Mouse (Mus musculus): ENCODE results near the gene Apol10a. TPM values are rescaled to one million over a fixed set of nuclear protein-coding genes. Genes with fewer than 3 reads are reported as not detected.
"Not testable (repeated sequence)": the region's sequence is repeated elsewhere in the genome, so short reads cannot be mapped to it uniquely, and the experiment has no call there.

Gene Apol10a
- total RNA-seq (2021): not detected
- long read RNA-seq, experiment 1: 0 reads
- long read RNA-seq, experiment 2: 0 reads

- DNase-seq; intact Hi-C loops (cut with DNase I): not testable (repeated sequence)
Measured at GRCm38 (mm10) chr15:77476693-77477092, at the start of gene Apol10a. Apol10a (plus strand) TSS chr15:77477047.

- not testable (repeated sequence) for DNase-seq
Measured at GRCm38 (mm10) chr15:77428690-77429448, 48.0 kb upstream of the Apol10a start.

GRCm38 (mm10) chr15:77444746-77445145, 32.1 kb upstream of the Apol10a start:
- intact Hi-C loops (cut with DNase I); DNase-seq: not testable (repeated sequence)

More at GRCm38 (mm10) chr15:77428690-77429448, 48.0 kb upstream of the Apol10a start:
- intact Hi-C loops (cut with DNase I): not testable (repeated sequence)

- DNase-seq; intact Hi-C loops (cut with DNase I): not testable (repeated sequence)
Measured at GRCm38 (mm10) chr15:77445668-77446067, 31.2 kb upstream of the Apol10a start.

GRCm38 (mm10) chr15:77447392-77447791, 29.5 kb upstream of the Apol10a start, which contains the start of gene Apol7b:
Apol7b (minus strand) TSS chr15:77447492.
- intact Hi-C loops (cut with DNase I); DNase-seq: not testable (repeated sequence)

- DNase-seq; intact Hi-C loops (cut with DNase I): not testable (repeated sequence)
Measured at GRCm38 (mm10) chr15:77449927-77450326, 26.9 kb upstream of the Apol10a start.

- intact Hi-C loops (cut with DNase I); DNase-seq: not testable (repeated sequence)
Measured at GRCm38 (mm10) chr15:77474699-77475390, 2.0 kb upstream of the Apol10a start.

- no peak for DNase-seq
- intact Hi-C loops (cut with DNase I): no loop called here
Measured at GRCm38 (mm10) chr15:77482140-77482794, 5.4 kb downstream of the Apol10a start.

- intact Hi-C loops (cut with DNase I); DNase-seq: not testable (repeated sequence)
Measured at GRCm38 (mm10) chr15:77493181-77493580, 16.3 kb downstream of the Apol10a start.

GRCm38 (mm10) chr15:77494694-77495093, 17.8 kb downstream of the Apol10a start:
- DNase-seq; intact Hi-C loops (cut with DNase I): not testable (repeated sequence)

GRCm38 (mm10) chr15:77507966-77508365, 31.1 kb downstream of the Apol10a start, which contains the start of gene Apol11a:
Apol11a (plus strand) TSS chr15:77508271.
- DNase-seq; intact Hi-C loops (cut with DNase I): not testable (repeated sequence)

GRCm38 (mm10) chr15:77520596-77520995, 43.7 kb downstream of the Apol10a start:
- intact Hi-C loops (cut with DNase I); DNase-seq: not testable (repeated sequence)

GRCm38 (mm10) chr15:77523186-77523843, 46.5 kb downstream of the Apol10a start:
- peak; percentile 58 to 61 for DNase-seq

GRCm38 (mm10) chr15:77533216-77533615, 56.4 kb downstream of the Apol10a start, which contains the start of gene Apol7c:
Apol7c (minus strand) TSS chr15:77533316.
- intact Hi-C loops (cut with DNase I): loop anchor here (10.0 kb wide), 1 partner anchor 82 kb away; no protein-coding TSS in a partner anchor

More at GRCm38 (mm10) chr15:77523186-77523843, 46.5 kb downstream of the Apol10a start:
- intact Hi-C loops (cut with DNase I): loop anchor here (2.0 kb wide), 1 partner anchor 107 kb away; no protein-coding TSS in a partner anchor

GRCm38 (mm10) chr15:77539221-77539620, 62.4 kb downstream of the Apol10a start:
- DNase-seq: not testable (repeated sequence)
- intact Hi-C loops (cut with DNase I): loop anchor here (10.0 kb wide), 1 partner anchor 76 kb away; no protein-coding TSS in a partner anchor

More at GRCm38 (mm10) chr15:77533216-77533615, 56.4 kb downstream of the Apol10a start, which contains the start of gene Apol7c:
- no peak for DNase-seq
